Mouse (Mus musculus): ENCODE results near the gene Gm21887. TPM values are rescaled to one million over a fixed set of nuclear protein-coding genes. Genes with fewer than 3 reads are reported as not detected.
"Not testable (repeated sequence)": the region's sequence is repeated elsewhere in the genome, so short reads cannot be mapped to it uniquely, and the experiment has no call there.

Gm21887 gene
- polyA plus RNA-seq, 1 experiment from 2014 or later, result 139 TPM

DNA sequence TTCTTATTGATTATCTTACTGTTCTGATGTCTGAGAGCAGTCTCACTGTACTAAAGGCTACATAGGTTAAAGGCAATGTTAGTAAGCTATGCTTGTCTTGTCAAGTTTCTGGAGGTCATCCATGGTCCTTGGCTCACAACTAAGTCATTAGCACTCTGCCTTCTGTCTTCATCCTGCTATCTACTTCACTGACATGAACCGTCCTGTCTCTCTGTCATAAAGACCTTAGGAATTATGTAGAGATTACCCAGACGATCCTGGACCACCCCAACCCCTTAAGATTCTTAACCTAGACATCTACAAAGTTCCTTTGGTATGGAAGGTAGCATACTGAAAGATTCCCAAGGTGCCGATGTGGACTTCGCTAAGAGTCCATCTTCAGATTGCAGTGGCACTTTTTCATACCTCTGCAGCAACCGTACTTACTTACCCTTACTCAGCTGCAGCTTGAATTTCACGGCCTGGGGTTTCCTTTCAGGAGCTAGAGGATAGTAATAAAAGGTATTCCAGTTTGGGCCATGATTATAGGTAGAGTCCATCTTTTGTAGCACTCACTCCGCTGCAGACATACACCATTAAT is 31.5 kb upstream of the Gm21887 start:
- peaks cover 44% of the 10 kb centered on the region for H3K36me3 ChIP-seq
- not testable (repeated sequence) for H3K4me1 ChIP-seq (replicated peaks); H3K4me3 ChIP-seq; H3K9ac ChIP-seq; ATAC-seq (ENCODE audit: low read depth); H3K27ac ChIP-seq (replicated peaks); H3K27me3 ChIP-seq; H3K4me2 ChIP-seq
- WGBS, result 88% methylated on average over 7 of the region's 7 CpGs
- peaks cover 69% of the 10 kb centered on the region for H3K9me3 ChIP-seq

DNA sequence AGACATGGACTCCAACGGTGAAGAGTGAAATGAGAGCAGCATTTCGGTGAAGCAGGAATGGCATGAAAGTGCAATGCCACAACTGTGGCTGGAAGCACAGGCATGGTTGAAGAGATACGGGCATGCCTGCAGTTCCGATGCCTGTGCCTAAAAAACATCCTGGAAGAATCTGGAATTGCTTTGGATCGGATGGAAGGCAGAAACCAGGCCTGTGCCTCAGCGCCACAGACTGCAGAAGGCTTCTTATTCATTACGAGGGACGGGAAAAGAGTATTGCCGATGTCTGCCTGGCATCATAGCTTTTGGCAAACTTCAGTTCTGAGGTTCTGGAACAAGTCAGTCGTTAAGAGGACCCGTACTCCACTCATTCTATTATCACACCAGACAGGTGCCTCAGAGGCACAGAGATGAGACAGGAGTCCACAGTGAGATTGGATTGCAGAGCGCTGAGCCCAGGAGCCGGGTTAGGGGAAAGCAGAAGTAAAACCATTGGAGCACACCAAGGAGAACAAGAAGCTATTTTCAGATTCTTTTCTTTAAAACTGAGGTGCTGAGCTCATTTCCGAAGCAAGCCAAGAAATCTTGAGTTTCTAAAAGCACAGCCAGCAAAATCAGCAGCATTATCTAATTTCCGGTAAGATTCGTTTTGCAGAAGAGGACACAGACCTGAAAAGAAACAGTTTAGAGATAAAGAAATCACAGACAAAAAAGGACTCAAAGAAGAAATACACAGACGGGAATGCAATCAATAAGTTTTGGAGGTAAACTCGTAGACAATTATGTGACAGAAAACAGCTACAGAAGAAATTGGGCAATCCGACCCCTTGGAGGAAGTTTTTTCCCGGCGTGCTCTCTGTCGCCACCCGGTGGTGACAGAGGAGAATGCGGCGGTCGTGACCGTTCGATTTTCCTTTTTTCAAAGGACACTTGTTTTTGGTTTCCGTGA is 30.8 kb upstream of the Gm21887 start:
- not testable (repeated sequence) for ATAC-seq (ENCODE audit: low read depth); H3K9ac ChIP-seq; H3K4me1 ChIP-seq (replicated peaks); H3K27ac ChIP-seq (replicated peaks); H3K27me3 ChIP-seq
- H3K4me3 ChIP-seq, result peak overlapping the region; percentile 3
- whole genome bisulfite sequencing, result 73% methylated on average over 29 of the region's 29 CpGs
- peak overlapping the region; percentile 27 for H3K4me2 ChIP-seq
- peaks cover 71% of the 10 kb centered on the region for H3K9me3 ChIP-seq
- peaks cover 52% of the 10 kb centered on the region for H3K36me3 ChIP-seq

- not testable (repeated sequence) for H3K4me1 ChIP-seq (replicated peaks); H3K9ac ChIP-seq; H3K27ac ChIP-seq (replicated peaks); H3K27me3 ChIP-seq
- Histone ChIP-seq H3K36me3 (peaks cover 60% of the 10 kb centered on the region), H3K4me3 (peak overlapping the region; percentile 3), H3K9me3 (peaks cover 75% of the 10 kb centered on the region), H3K4me2 (peak overlapping the region; percentile 27)
- WGBS, result 80% methylated on average over 20 of the region's 20 CpGs
- peak; percentile 20 for ATAC-seq (ENCODE audit: low read depth)
Observed at GRCm38 (mm10) chrX:169979461-169980202, 29.8 kb upstream of the Gm21887 start.

GRCm38 (mm10) chrX:169980203-169980556 is 29.3 kb upstream of the Gm21887 start:
- peaks cover 60% of the 10 kb centered on the region for H3K36me3 ChIP-seq
- ATAC-seq (ENCODE audit: low read depth), result not testable (repeated sequence)

GRCm38 (mm10) chrX:169980809-169981289 is 28.6 kb upstream of the Gm21887 start:
- Histone ChIP-seq H3K4me1 (replicated peaks) (no peaks in the 10 kb centered on the region), H3K9ac (no peak overlapping the region), H3K4me2 (no peak overlapping the region), H3K4me3 (no peak overlapping the region), H3K36me3 (peaks cover 60% of the 10 kb centered on the region), H3K27ac (replicated peaks) (no peak overlapping the region), H3K9me3 (peaks cover 76% of the 10 kb centered on the region), H3K27me3 (no peaks in the 10 kb centered on the region)
- 88% methylated on average over 12 of the region's 12 CpGs for WGBS
- ATAC-seq (ENCODE audit: low read depth), result no peak

More at GRCm38 (mm10) chrX:169980203-169980556, 29.3 kb upstream of the Gm21887 start:
- H3K9ac ChIP-seq; H3K27me3 ChIP-seq; H3K4me2 ChIP-seq; H3K27ac ChIP-seq (replicated peaks); H3K4me1 ChIP-seq (replicated peaks); H3K4me3 ChIP-seq: not testable (repeated sequence)
- WGBS, result 88% methylated on average over 6 of the region's 6 CpGs
- peaks cover 78% of the 10 kb centered on the region for H3K9me3 ChIP-seq

DNA sequence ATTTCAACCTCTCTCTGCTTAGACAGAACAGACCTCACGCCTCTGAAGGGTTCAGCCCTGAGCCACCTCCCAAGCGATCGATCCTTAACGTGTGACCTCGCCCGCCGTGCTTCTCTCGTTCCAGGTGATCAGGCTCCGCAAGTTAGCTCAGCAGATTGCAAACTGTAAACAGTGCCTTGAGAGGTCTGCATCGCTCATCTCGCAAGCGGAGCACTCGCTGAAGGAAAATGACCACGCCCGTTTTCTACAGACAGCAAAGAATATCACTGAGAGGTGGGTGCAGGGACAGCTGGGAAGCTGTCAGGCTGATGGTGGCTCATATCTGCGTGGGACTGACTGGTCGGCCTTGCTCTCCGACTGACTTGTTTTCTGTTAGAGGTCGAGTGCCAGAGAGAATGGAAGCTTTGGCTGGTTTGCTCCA is 27.7 kb upstream of the Gm21887 start:
- WGBS, result 91% methylated on average over 19 of the region's 19 CpGs
- H3K9me3 ChIP-seq, result peaks cover 80% of the 10 kb centered on the region
- peaks cover 65% of the 10 kb centered on the region for H3K36me3 ChIP-seq

GRCm38 (mm10) chrX:169982606-169983400 is 26.7 kb upstream of the Gm21887 start:
- not testable (repeated sequence) for H3K4me2 ChIP-seq; H3K27ac ChIP-seq (replicated peaks); H3K27me3 ChIP-seq; ATAC-seq (ENCODE audit: low read depth); H3K4me3 ChIP-seq; H3K9ac ChIP-seq; H3K4me1 ChIP-seq (replicated peaks)
- 91% methylated on average over 23 of the region's 23 CpGs for WGBS
- Histone ChIP-seq H3K36me3 (peaks cover 65% of the 10 kb centered on the region), H3K9me3 (peaks cover 84% of the 10 kb centered on the region)

More for the DNA sequence above, 27.7 kb upstream of the Gm21887 start:
- not testable (repeated sequence) for H3K4me3 ChIP-seq; H3K4me2 ChIP-seq; H3K9ac ChIP-seq; ATAC-seq (ENCODE audit: low read depth); H3K27ac ChIP-seq (replicated peaks); H3K27me3 ChIP-seq; H3K4me1 ChIP-seq (replicated peaks)

GRCm38 (mm10) chrX:169983401-169984165 is 25.9 kb upstream of the Gm21887 start:
- WGBS, result 91% methylated on average over 19 of the region's 19 CpGs
- H3K9me3 ChIP-seq, result peaks cover 80% of the 10 kb centered on the region

DNA sequence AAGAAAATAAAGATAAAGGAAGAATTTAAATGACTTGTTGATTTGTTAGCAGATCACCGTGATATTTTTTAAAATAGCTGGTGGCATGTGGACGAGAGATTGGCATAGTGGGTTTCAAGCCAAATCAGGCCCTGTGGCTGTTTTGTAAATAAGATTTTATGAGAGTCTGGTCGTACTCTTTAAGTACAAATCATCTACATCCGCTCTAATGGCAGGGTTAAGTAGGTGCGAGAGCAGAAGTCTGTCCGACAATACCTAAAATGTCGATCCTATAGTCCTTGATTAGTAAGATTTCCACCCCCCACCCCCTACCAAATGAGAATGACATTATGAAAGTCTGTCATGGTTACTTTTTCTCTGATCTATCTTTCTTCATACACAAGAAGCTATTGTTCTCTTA is 25.1 kb upstream of the Gm21887 start:
- peaks cover 68% of the 10 kb centered on the region for H3K36me3 ChIP-seq

More at GRCm38 (mm10) chrX:169983401-169984165, 25.9 kb upstream of the Gm21887 start:
- H3K36me3 ChIP-seq, result peaks cover 63% of the 10 kb centered on the region
- not testable (repeated sequence) for ATAC-seq (ENCODE audit: low read depth); H3K4me2 ChIP-seq; H3K9ac ChIP-seq; H3K27ac ChIP-seq (replicated peaks); H3K27me3 ChIP-seq; H3K4me3 ChIP-seq; H3K4me1 ChIP-seq (replicated peaks)

DNA sequence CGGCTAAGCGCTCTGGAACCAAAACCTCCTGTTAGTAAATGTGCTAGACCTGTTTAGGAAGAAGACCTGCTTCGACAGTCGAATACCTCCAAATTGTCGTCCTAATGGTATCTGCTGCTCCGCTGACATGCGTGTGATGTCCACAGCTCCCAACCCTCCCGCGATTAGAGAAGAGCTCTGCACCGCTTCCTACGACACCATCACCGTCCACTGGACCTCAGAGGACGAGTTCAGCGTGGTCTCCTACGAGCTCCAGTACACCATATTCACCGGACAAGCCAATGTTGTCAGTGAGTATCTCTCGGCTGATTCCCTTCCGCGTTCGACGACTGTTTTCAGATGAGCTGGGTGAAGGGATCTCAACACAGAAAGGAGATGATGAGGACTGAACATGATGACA is 24.6 kb upstream of the Gm21887 start:
- H3K36me3 ChIP-seq, result peaks cover 72% of the 10 kb centered on the region
- H3K27ac ChIP-seq (replicated peaks); H3K9ac ChIP-seq; ATAC-seq (ENCODE audit: low read depth); H3K4me1 ChIP-seq (replicated peaks); H3K27me3 ChIP-seq; H3K4me2 ChIP-seq; H3K4me3 ChIP-seq: not testable (repeated sequence)
- 92% methylated on average over 21 of the region's 21 CpGs for WGBS
- H3K9me3 ChIP-seq, result peaks cover 78% of the 10 kb centered on the region

More for the DNA sequence above, 25.1 kb upstream of the Gm21887 start:
- H3K4me1 ChIP-seq (replicated peaks); H3K27me3 ChIP-seq; H3K4me2 ChIP-seq; H3K9ac ChIP-seq; ATAC-seq (ENCODE audit: low read depth); H3K27ac ChIP-seq (replicated peaks); H3K4me3 ChIP-seq: not testable (repeated sequence)
- WGBS, result 89% methylated on average over 7 of the region's 7 CpGs
- H3K9me3 ChIP-seq, result peaks cover 80% of the 10 kb centered on the region

GRCm38 (mm10) chrX:169985796-169986195 is 23.7 kb upstream of the Gm21887 start:
- peaks cover 78% of the 10 kb centered on the region for H3K9me3 ChIP-seq
- WGBS, result 85% methylated on average over 18 of the region's 18 CpGs
- peak; percentile 29 for ATAC-seq (ENCODE audit: low read depth)
- H3K9ac ChIP-seq; H3K27ac ChIP-seq (replicated peaks); H3K4me2 ChIP-seq; H3K27me3 ChIP-seq; H3K4me3 ChIP-seq; H3K4me1 ChIP-seq (replicated peaks): not testable (repeated sequence)
- H3K36me3 ChIP-seq, result peaks cover 77% of the 10 kb centered on the region
